Mouse (Mus musculus): Measurements from ENCODE around the gene Pfdn6.
"Not testable (repeated sequence)": the region's sequence is repeated elsewhere in the genome, so short reads cannot be mapped to it uniquely, and the experiment has no call there.

The Pfdn6 gene

GRCm38 (mm10) chr17:33915671-33916250 lies 24.4 kb downstream of the Pfdn6 start, which contains the start of the genes Tapbp and Zbtb22:
Gene Tapbp, plus strand, starts transcription at chr17:33915899.
Gene Zbtb22, plus strand, starts transcription at chr17:33915904.
- DNase-seq (ENCODE audit: low spot score): peak; percentile 87

- no peak for DNase-seq (ENCODE audit: low spot score)
Measured at GRCm38 (mm10) chr17:33914969-33915391, 25.2 kb downstream of the Pfdn6 start.

GRCm38 (mm10) chr17:33913905-33914304 lies 26.2 kb downstream of the Pfdn6 start:
- no peak for DNase-seq (ENCODE audit: low spot score)

- DNase-seq (ENCODE audit: low spot score): no peak
Measured at GRCm38 (mm10) chr17:33913264-33913663, 26.9 kb downstream of the Pfdn6 start.

- no peak for DNase-seq (ENCODE audit: low spot score)
Measured at GRCm38 (mm10) chr17:33911813-33912414, 28.2 kb downstream of the Pfdn6 start.

GRCm38 (mm10) chr17:33911052-33911812 lies 28.9 kb downstream of the Pfdn6 start:
- no peak for DNase-seq (ENCODE audit: low spot score)

GRCm38 (mm10) chr17:33910346-33911051 lies 29.6 kb downstream of the Pfdn6 start:
- DNase-seq (ENCODE audit: low spot score): no peak

- DNase-seq (ENCODE audit: low spot score): no peak
Measured at GRCm38 (mm10) chr17:33909869-33910250, 30.3 kb downstream of the Pfdn6 start.

- peak; percentile 99 for DNase-seq (ENCODE audit: low spot score)
Measured at GRCm38 (mm10) chr17:33909077-33909868, 30.9 kb downstream of the Pfdn6 start, which contains the start of gene Daxx. Gene Daxx, plus strand, starts transcription at chr17:33909414.

GRCm38 (mm10) chr17:33908331-33909076 lies 31.6 kb downstream of the Pfdn6 start:
- DNase-seq (ENCODE audit: low spot score): peak; percentile 49

- DNase-seq (ENCODE audit: low spot score): not testable (repeated sequence)
Measured at GRCm38 (mm10) chr17:33904835-33905234, 35.3 kb downstream of the Pfdn6 start, which contains the start of gene Platr17. Gene Platr17, plus strand, starts transcription at chr17:33905135.

GRCm38 (mm10) chr17:33903911-33904651 lies 36.1 kb downstream of the Pfdn6 start:
- DNase-seq (ENCODE audit: low spot score): not testable (repeated sequence)

- DNase-seq (ENCODE audit: low spot score): no peak
Measured at GRCm38 (mm10) chr17:33902491-33902890, 37.7 kb downstream of the Pfdn6 start.

GRCm38 (mm10) chr17:33902079-33902478 lies 38.1 kb downstream of the Pfdn6 start:
- no peak for DNase-seq (ENCODE audit: low spot score)

GRCm38 (mm10) chr17:33901653-33902052 lies 38.5 kb downstream of the Pfdn6 start:
- DNase-seq (ENCODE audit: low spot score): no peak

GRCm38 (mm10) chr17:33900989-33901314 lies 39.2 kb downstream of the Pfdn6 start:
- DNase-seq (ENCODE audit: low spot score): no peak

- peak; percentile 17 for DNase-seq (ENCODE audit: low spot score)
Measured at GRCm38 (mm10) chr17:33900281-33900988, 39.7 kb downstream of the Pfdn6 start.

- DNase-seq (ENCODE audit: low spot score): no peak
Measured at GRCm38 (mm10) chr17:33899642-33900041, 40.5 kb downstream of the Pfdn6 start.

GRCm38 (mm10) chr17:33898193-33898592 lies 42.0 kb downstream of the Pfdn6 start:
- not testable (repeated sequence) for DNase-seq (ENCODE audit: low spot score)
